Mouse (Mus musculus) testis, postnatal 10 days (tissue): ENCODE data around the gene Tdrkh.
A peak's percentile ranks its signal among the peaks of the same experiment; 100 is the strongest.

Experiments used
- DNase-seq: peaks from one replicate; pipeline ENCODE4 v3.0.0; 2021; ENCODE audit warnings: low spot score

The Tdrkh gene

DNA sequence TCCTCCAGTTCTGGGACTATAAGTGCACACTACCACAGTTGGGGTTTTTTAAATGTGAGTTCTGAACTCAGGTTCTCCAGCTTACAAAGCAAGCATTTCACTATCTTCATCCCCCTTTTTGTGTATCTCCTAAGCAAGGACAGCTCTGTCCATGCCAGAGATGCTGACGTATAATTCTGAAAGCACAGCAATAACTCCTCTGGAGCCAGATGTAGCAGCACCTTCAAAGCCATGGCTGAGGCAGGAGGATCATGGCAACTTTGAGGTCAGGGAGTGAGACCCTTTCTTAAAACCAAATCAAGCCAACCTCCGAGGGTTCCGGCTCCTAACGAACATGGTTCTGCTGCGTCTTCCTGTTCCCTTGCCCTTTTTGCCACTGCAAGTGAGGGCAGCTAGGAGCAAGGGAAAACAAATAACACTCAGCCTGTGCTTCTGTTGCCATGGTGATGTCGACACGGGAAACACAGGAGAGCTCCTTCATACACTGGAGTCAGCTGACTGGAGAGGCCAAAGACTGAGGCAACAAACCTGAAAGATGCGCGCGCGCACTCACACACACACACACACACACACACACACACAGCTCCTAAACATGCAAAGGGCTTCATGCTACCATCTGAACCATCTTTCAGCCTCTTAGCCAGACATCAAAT, 51.0 kb downstream of the Tdrkh start:
- DNase-seq = no peak

DNA sequence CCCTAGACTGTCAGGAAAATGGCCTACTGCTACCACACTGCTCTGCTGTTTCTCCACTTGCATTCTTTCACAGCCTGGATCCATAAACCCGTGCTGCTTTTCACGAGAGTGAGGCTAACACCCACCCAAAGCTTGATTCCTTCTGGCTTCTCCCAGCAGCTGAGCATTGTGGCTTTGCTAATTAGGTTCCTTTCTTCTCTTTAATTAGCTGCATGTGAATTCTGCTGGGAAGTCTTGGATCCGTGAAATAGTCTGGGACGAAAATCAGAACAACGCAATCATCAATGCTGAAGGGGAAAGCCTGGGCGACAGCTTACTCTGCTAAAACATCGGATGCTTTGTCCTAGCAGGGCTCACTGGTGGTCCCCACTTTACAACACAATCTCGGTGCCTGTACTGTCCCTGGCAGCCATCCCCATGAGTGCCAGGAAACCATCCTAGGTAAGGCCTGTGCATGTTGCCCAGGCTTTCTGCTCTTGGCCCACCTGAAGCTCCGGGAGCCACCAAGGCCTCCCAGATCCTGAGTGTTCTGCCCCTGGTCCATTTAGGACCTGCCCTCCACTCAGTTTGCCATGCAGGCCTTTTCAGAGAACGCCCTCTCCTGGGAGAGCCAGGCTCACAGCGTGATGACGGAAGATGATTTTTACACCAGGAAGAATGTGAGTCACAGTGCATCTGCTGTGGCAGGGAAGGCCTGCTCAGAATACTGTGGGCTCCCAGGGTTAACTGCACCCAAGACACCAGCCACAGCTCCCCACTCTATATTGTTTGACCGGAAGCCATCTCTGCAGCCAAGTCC, 52.8 kb downstream of the Tdrkh start:
- no peak for DNase-seq

DNA sequence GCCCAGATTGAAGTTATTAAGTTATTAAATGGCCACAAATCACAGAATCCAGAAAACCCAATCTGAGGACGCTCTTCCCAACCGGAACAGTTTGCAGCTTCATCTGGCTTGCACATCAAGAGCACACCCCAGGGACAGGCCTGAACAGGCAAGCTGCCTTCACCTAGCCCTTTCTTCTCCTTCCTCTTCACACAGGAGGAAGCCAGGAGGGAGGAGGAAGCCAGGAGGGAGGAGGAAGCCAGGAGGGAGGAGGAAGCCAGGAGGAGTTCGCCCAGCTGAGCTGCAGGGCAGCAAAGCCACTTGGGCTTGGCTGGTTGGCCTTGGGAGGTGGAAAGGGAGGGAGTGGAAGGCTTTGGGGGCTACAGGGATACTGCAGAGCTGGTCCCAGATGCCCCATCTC, 55.9 kb downstream of the Tdrkh start:
- DNase-seq = no peak

DNA sequence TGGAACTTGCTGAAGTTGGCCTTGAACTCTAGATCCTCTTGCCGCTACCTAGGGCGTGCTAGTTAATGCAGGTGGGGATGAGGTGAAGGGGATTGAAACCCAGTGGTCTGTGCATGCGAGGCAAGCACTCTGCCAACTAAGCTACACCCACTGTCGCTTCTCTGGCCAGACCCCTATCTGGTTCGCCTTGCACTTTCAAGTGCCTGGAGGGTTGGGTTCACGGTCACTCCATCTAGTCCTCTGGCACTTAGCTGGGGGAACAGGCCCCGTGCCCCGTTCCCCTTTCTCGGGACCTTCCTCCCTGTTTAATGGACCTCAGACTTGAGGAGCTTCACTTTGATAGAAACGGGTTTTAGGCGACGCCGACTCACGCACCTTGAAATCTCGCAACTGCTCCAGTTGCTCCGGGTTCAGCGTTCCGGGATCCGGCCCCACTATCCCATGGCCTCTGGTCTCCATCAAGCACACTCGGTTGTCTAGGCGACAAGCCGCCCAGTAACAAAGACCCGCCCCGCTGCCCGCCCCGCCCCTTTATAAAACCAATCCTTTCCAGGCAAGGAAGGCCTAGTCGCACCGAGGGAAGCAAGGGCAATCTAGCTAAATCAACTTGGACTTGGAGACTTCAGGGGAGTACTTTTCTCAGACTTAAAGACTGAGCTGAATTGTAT, 59.5 kb downstream of the Tdrkh start:
- no peak for DNase-seq

DNA sequence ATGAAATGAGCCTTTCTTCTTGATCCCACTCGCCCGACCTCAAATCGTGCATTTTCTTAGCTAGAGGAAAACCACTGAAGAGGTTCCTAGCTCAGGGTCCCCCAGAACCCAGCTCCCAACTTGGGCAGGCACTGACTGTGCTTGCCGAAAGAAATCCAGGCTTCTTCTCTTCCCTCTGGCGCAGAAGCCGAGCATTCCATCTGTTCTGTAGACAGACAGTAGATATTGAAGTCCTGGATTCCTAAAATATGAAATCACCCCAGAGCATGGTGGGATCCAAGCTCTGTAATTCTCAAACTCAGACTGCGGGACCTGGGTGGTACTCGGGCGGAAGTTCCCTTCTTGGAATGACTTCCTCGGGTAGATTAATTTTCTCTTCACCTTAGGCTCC, 60.0 kb downstream of the Tdrkh start:
- no peak for DNase-seq

DNA sequence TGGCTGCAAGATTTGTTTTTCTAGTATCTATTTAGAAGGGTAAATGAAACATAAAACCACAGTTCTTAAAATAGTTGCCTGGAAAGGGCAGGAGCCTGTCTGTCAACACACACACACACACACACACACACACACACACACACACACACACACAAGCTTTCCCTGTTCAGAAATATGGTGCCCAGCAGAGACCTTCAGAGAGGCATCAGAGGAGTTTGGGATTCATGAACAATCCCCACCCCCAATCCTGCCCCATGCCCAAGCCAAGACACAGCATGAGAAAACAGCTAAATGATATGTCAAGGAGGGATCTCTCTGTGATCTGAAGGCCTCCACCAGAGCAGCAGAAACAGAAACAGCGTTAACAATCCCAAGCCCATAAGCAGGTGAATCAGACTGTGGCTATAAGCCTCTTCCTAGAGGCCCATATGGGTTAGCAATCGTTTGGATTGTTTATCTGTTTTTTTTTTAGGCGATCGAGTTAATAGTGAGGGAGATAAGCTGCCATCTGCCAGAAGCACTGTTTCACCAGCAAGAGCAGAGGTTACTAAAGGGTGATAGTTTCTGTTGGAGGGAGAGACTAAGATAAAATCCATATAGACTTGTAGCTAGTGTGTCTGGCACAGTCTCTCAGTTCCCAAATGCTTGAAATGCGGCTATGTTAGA, 60.6 kb downstream of the Tdrkh start:
- no peak for DNase-seq

DNA sequence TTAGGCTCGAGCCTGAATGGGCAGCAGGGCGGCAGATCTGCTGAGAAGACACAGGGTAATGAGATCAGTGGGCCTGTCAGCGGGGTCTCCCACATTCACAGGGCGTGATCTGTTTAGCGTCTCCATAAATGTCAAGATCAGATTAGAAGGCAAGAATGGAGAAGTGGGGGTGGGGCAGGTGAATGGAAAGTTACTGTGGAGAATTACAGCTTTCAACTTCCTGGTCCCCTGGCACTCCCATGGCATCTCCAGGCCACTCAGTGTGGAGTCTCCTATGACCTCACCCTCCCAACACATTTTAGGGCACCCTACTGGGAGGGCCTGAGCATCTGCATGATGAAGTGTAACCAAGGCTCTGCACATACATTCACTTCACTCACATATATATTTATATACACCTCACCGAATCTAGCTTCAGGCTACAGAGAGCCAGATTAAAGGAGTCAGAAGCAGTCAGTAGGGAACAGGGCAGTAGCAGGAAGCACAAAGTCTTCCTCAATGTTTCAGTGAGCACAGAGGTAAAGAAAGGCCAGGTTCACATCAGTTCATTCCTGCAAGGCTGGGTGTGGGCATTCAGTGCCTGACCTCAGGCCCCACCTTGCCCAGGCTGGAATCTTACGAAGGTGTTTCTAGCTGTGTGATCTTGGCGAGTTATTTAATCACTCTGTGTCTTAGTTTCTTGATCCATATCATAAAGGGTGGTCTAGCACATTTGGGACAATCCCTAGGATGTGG, 63.4 kb downstream of the Tdrkh start:
- no peak for DNase-seq

DNA sequence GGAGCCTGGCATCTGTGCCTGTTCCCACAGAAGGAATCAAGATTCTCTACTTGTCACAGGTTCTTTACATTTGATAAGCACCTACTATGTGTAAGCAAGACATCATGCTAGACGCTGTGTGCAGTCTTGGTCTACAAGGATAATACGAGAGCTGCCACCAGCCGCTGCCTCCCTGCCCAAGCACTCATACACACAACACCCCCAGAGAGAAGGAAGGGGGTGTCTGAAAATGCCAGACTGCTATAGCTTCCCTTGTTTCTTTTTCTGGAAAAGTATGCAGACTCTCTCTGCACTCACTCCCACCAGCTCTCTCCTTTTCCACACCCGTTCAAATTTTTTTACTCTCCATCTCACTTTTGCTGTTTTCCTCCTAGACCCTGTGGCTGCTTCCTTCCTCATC, 64.4 kb downstream of the Tdrkh start:
- DNase-seq = no peak

DNA sequence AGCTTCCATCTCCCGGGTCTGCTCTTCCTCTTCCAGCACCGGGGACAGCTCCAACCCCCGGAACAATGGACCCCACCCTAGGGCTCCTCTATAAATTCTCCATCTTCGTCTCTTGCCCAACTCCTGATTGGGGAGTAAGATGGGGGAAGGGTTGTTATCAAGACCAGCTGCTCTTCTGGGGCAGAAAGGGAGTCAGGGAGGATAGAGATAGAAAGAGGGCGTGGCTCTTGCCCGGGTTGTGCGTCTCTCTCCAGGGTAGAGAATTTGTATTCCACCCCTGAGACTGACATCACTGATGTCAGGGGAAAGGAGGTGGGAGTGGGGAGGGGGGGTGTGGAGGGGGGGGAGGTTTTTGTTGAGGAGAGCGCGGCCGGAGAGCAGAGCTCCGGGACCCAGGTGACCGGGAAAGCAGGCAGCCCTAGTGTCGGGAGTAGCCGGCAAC, 64.9 kb downstream of the Tdrkh start, which contains the start of gene Celf3:
Celf3 (plus strand) TSS at position 315 of the 442 bp plus-strand sequence.
- DNase-seq = no peak

DNA sequence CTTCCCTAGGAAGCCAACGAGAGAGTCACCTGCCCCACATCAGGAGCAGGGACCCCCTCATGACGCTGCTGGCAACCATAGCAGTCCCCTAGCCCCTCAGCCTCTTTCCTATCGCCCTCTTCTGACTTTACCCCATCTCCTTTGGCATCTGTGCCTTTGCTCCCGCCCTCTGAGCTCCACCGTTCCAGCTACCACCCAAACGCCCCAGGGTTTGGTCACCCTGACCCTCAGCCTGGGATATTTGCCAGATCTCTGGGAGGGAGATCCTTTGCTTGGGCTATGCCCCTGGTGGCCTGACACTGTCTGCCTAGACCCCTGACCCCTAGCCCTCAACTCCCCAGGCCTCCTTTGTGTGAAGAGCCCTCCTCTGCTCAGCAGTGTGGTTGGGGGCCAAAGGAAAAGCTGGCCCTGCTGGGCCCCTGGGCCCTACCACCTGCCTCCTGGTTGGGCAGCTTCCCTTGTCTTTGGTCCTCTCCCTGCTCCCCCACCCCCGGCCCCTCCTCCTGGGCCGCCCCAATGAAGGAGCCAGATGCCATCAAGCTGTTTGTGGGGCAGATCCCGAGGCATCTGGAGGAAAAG, 65.6 kb downstream of the Tdrkh start:
- DNase-seq = no peak

DNA sequence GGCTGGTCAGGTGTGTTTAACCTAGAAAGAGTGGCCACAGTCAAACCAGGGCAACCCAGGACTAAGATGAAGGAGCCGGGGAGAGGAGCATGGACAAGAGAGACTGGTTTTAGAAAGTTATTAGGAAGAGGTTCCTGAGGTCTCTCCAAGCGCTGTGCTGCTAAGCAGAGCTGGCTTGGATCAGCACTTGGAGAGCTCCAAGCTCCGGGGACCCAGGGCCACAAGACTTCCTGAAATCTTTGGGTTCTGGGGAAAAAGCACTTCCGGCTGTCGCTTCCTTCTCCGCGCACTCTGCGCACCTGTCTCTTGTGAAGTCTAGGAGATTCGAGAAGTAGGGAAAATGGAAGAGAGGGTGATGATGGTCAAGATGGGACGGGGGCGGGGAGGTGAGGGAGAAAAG, 66.5 kb downstream of the Tdrkh start:
- peak; percentile 57 for DNase-seq

DNA sequence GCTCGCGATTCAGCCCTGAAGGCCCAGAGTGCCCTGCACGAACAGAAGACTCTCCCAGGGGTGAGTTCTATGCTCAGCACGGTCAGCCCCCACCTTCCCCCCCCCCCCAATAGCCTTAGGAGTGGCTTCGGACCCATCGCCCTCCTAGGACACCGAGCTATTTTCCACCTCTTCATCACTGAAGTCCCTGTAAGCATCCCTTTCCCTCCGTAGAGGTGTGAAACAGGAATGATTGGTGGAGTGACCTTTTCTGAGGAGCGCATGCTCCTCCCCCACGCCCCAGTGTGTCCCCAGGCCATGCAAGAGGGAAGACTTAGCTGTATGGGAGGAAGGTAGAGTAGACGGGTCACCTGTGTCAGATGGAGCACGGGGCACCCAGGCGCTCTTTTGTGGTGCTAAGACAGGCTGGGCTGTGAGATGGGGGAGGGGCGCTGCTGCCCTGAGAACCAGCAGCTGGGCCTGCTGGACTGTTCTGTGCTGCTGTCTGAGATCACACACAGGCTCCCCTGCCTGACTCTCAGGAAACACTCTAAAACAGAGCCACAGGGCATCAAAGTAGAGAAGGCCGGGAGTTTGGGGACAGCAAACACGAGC, 67.3 kb downstream of the Tdrkh start, which contains the start of gene Riiad1:
Riiad1 (minus strand) TSS at position 51 of the 594 bp plus-strand sequence.
- no peak for DNase-seq

DNA sequence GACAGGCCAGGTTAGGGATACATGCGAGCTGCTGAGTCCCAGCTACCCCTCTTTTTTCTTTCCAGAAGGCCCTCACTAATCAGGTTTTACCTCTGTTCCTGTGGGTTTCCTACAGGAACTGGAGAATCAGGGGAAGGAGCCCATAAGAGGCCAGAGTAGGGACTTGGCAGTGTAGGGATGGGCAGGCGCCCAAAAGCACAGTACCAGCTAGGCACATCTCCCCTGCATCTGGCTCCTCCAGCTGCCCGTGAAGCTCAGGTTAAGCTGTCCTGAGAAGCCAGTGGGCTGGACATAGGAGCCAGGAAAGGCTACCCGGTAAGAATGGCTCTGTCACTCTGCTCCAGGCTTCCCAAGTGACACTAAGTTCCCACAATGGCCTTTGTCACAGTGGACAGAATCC, 68.4 kb downstream of the Tdrkh start:
- DNase-seq = no peak

DNA sequence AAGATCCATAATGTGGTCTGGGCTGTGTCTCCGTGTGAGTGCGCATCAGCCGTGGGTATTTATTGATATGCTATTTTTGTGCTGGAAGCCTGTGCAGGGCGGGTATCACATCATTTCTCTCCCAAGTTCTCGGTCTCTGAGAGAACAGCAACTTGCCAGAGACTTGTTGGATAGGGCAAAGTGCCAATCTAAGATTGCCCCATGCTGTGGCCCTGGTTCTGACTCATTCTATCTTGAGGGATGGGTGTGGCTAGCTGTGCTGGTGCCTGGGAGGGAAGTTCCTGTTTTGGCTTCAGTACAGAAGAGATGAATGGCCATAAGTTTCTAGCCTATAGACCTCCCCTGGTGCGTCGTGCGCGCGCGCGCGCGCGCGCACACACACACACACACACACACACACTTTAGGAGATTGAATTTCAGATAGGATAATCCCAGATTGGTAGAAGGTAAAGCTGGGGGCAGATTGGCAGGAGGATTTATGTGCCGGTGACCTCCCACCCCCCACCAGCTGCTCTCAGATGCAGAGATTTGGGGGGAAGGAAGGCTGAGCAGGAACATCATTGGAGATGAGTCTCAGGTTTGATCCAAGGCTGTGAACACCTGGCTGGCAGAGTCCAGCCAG, 69.8 kb downstream of the Tdrkh start:
- DNase-seq = no peak

DNA sequence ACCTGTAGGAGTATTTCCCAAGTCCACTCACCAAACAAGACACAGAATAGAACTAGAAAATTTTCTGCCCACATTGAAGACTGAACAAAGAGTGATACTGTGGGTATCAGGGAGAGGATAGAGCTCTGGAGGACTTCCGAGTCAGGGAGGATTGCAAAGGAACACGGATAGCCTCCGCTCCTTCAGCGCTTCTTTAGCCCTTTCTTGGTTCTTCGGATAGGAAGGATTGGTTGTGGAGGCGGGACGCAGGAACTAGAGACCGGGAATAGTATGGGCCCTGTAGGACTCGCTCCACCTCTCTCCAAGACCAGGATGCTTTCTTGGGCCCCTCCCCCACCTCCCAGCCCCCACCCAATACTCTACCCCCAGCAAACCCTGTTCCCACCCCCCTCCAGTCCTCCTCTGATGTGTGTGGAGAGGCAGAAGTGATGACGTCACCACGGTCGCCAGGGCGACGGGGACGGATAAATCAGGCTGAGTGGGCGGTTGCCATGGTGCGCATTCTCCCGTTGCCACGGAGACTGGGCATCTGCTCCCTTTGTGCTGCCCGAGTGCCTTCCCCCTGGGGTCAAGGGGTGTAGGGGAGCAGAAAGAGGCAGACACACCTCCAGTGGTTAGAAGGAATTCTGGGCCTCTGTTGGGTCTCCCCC, 70.8 kb downstream of the Tdrkh start:
- DNase-seq = no peak
